Mouse (Mus musculus): ENCODE results near the gene Olfr112. TPM values are rescaled to one million over a fixed set of nuclear protein-coding genes. Genes with fewer than 3 reads are reported as not detected.
"Not testable (repeated sequence)": the region's sequence is repeated elsewhere in the genome, so short reads cannot be mapped to it uniquely, and the experiment has no call there.

The Olfr112 gene
- total and polyA plus RNA-seq, 3 experiments = 0.05 TPM; not detected in 2

GRCm38 (mm10) chr17:37535173-37535572 is 34.1 kb downstream of the Olfr112 start:
- Histone ChIP-seq H3K9me3 (replicated peaks) (0 out of 2 replicates have a peak, but pooled peaks cover 3% of the 10 kb centered on the region), H3K36me3 (replicated peaks) (no peaks in the 10 kb centered on the region), H3K27me3 (ENCODE audit: insufficient read depth, low read length) (no peaks in the 10 kb centered on the region), H3K4me1 (ENCODE audit: insufficient read depth, low read depth, low read length) (no peaks in the 10 kb centered on the region), H3K4me3 (ENCODE audit: low read depth, low read length) (no peak overlapping the region)
- no peak for TF ChIP-seq TAL1 (conservative IDR thresholded peaks at IDR 0.05; ENCODE audit: low read depth, low read length)
- TF ChIP-seq POLR2AphosphoS5 (IDR thresholded peaks at IDR 0.05; ENCODE audit: insufficient replicate concordance, low read depth, low read length) = no peak
- TF ChIP-seq GATA1 (IDR thresholded peaks at IDR 0.05; ENCODE audit: borderline replicate concordance, low read length) = no peak
- TF ChIP-seq CTCF (IDR thresholded peaks at IDR 0.05; ENCODE audit: low read depth, low read length) = no peak
- no peak for TF ChIP-seq GATA2 (IDR thresholded peaks at IDR 0.05; ENCODE audit: borderline replicate concordance, low read depth, low read length)
- ATAC-seq (ENCODE audit: extremely low read depth, insufficient number of reproducible peaks, low FRiP score, poor library complexity, severe bottlenecking) (no peak), DNase-seq (ENCODE audit: low spot score) (no peak)

- not testable (repeated sequence) for H3K27me3 ChIP-seq (ENCODE audit: insufficient read depth, low read length); H3K4me1 ChIP-seq (ENCODE audit: insufficient read depth, low read depth, low read length); H3K9me3 ChIP-seq (replicated peaks); ATAC-seq (ENCODE audit: extremely low read depth, insufficient number of reproducible peaks, low FRiP score, poor library complexity, severe bottlenecking); H3K4me3 ChIP-seq (ENCODE audit: low read depth, low read length); H3K36me3 ChIP-seq (replicated peaks); DNase-seq (ENCODE audit: low spot score)
Measured at GRCm38 (mm10) chr17:37525427-37525826, 43.8 kb downstream of the Olfr112 start.

- DNase-seq (ENCODE audit: low spot score); ATAC-seq (ENCODE audit: extremely low read depth, insufficient number of reproducible peaks, low FRiP score, poor library complexity, severe bottlenecking); H3K4me1 ChIP-seq (ENCODE audit: insufficient read depth, low read depth, low read length); H3K4me3 ChIP-seq (ENCODE audit: low read depth, low read length); H3K9me3 ChIP-seq (replicated peaks); H3K36me3 ChIP-seq (replicated peaks); H3K27me3 ChIP-seq (ENCODE audit: insufficient read depth, low read length): not testable (repeated sequence)
Measured at GRCm38 (mm10) chr17:37524612-37525011, 44.6 kb downstream of the Olfr112 start.

Other genes with a start within 250 kb of the Olfr112 start
Only the 20 nearest of the 22 such genes appear.
- gene Olfr104-ps, start 209.9 kb downstream of the Olfr112 start, total RNA-seq (2014; fragmentation: Nextera tagmentation) = not detected in 2 replicates
- gene Olfr104-ps, start 209.9 kb downstream of the Olfr112 start, total RNA-seq (2017) = 0.06 and 0.16 TPM in 2 replicates
- gene Olfr104-ps, start 209.9 kb downstream of the Olfr112 start, polyA plus RNA-seq (2012) = not detected in 2 replicates
- not detected in 2 replicates for gene Olfr105-ps, start 190.4 kb downstream of the Olfr112 start, total RNA-seq (2014; fragmentation: Nextera tagmentation)
- 0.06 and 0.11 TPM in 2 replicates for gene Olfr105-ps, start 190.4 kb downstream of the Olfr112 start, total RNA-seq (2017)
- gene Olfr105-ps, start 190.4 kb downstream of the Olfr112 start, polyA plus RNA-seq (2012) = not detected in 2 replicates
- gene Olfr106-ps, start 179.1 kb downstream of the Olfr112 start, total RNA-seq (2014; fragmentation: Nextera tagmentation) = not detected in 2 replicates
- not detected in 2 replicates for gene Olfr106-ps, start 179.1 kb downstream of the Olfr112 start, total RNA-seq (2017)
- gene Olfr106-ps, start 179.1 kb downstream of the Olfr112 start, polyA plus RNA-seq (2012) = not detected in 2 replicates
- gene Olfr107, start 170.2 kb downstream of the Olfr112 start, total RNA-seq (2014; fragmentation: Nextera tagmentation) = not detected in 2 replicates
- 0.06 and 0.16 TPM in 2 replicates for gene Olfr107, start 170.2 kb downstream of the Olfr112 start, total RNA-seq (2017)
- not detected in 2 replicates for gene Olfr107, start 170.2 kb downstream of the Olfr112 start, polyA plus RNA-seq (2012)
- not detected in 2 replicates for gene Olfr108, start 124.0 kb downstream of the Olfr112 start, total RNA-seq (2014; fragmentation: Nextera tagmentation)
- 0.11 TPM in 1 of 2 replicates, not detected in the other for gene Olfr108, start 124.0 kb downstream of the Olfr112 start, total RNA-seq (2017)
- gene Olfr108, start 124.0 kb downstream of the Olfr112 start, polyA plus RNA-seq (2012) = not detected in 2 replicates
- not detected in 2 replicates for gene Olfr109, start 110.5 kb downstream of the Olfr112 start, total RNA-seq (2014; fragmentation: Nextera tagmentation)
- gene Olfr109, start 110.5 kb downstream of the Olfr112 start, total RNA-seq (2017) = 0.05 and 0.06 TPM in 2 replicates
- not detected in 2 replicates for gene Olfr109, start 110.5 kb downstream of the Olfr112 start, polyA plus RNA-seq (2012)
- gene H2-M2, start 85.9 kb downstream of the Olfr112 start, total RNA-seq (2014; fragmentation: Nextera tagmentation) = not detected in 2 replicates
- not detected in 2 replicates for gene H2-M2, start 85.9 kb downstream of the Olfr112 start, total RNA-seq (2017)
- not detected in 2 replicates for gene H2-M2, start 85.9 kb downstream of the Olfr112 start, polyA plus RNA-seq (2012)
- gene Olfr110, start 77.0 kb downstream of the Olfr112 start, total RNA-seq (2014; fragmentation: Nextera tagmentation) = not detected in 2 replicates
- gene Olfr110, start 77.0 kb downstream of the Olfr112 start, total RNA-seq (2017) = not detected in 2 replicates
- not detected in 2 replicates for gene Olfr110, start 77.0 kb downstream of the Olfr112 start, polyA plus RNA-seq (2012)
- gene Olfr111, start 61.4 kb downstream of the Olfr112 start, total RNA-seq (2014; fragmentation: Nextera tagmentation) = not detected in 2 replicates
- gene Olfr111, start 61.4 kb downstream of the Olfr112 start, total RNA-seq (2017) = 0.12 TPM in 1 of 2 replicates, not detected in the other
- gene Olfr111, start 61.4 kb downstream of the Olfr112 start, polyA plus RNA-seq (2012) = not detected in 2 replicates
- not detected in 2 replicates for gene Olfr113, start 8.2 kb upstream of the Olfr112 start, total RNA-seq (2014; fragmentation: Nextera tagmentation)
- gene Olfr113, start 8.2 kb upstream of the Olfr112 start, total RNA-seq (2017) = 0.22 TPM in 1 of 2 replicates, not detected in the other
- gene Olfr113, start 8.2 kb upstream of the Olfr112 start, polyA plus RNA-seq (2012) = not detected in 2 replicates
- not detected in 2 replicates for gene Olfr114, start 23.3 kb upstream of the Olfr112 start, total RNA-seq (2014; fragmentation: Nextera tagmentation)
- gene Olfr114, start 23.3 kb upstream of the Olfr112 start, total RNA-seq (2017) = not detected in 2 replicates
- not detected in 2 replicates for gene Olfr114, start 23.3 kb upstream of the Olfr112 start, polyA plus RNA-seq (2012)
- not detected in 2 replicates for gene Olfr115, start 57.7 kb upstream of the Olfr112 start, total RNA-seq (2014; fragmentation: Nextera tagmentation)
- gene Olfr115, start 57.7 kb upstream of the Olfr112 start, total RNA-seq (2017) = 0.44 TPM in 1 of 2 replicates, not detected in the other
- gene Olfr115, start 57.7 kb upstream of the Olfr112 start, polyA plus RNA-seq (2012) = not detected in 2 replicates
- gene Olfr116, start 57.7 kb upstream of the Olfr112 start, total RNA-seq (2014; fragmentation: Nextera tagmentation) = not detected in 2 replicates
- 0.05 TPM in 1 of 2 replicates, not detected in the other for gene Olfr116, start 57.7 kb upstream of the Olfr112 start, total RNA-seq (2017)
- gene Olfr116, start 57.7 kb upstream of the Olfr112 start, polyA plus RNA-seq (2012) = not detected in 2 replicates
- gene Olfr117, start 94.3 kb upstream of the Olfr112 start, total RNA-seq (2014; fragmentation: Nextera tagmentation) = not detected in 2 replicates
- gene Olfr117, start 94.3 kb upstream of the Olfr112 start, total RNA-seq (2017) = 0.05 TPM in 1 of 2 replicates, not detected in the other
- gene Olfr117, start 94.3 kb upstream of the Olfr112 start, polyA plus RNA-seq (2012) = not detected in 2 replicates
- not detected in 2 replicates for gene Olfr118, start 97.5 kb upstream of the Olfr112 start, total RNA-seq (2014; fragmentation: Nextera tagmentation)
- 0.05 TPM in 1 of 2 replicates, not detected in the other for gene Olfr118, start 97.5 kb upstream of the Olfr112 start, total RNA-seq (2017)
- not detected in 2 replicates for gene Olfr118, start 97.5 kb upstream of the Olfr112 start, polyA plus RNA-seq (2012)
- not detected in 2 replicates for gene Olfr119, start 127.1 kb upstream of the Olfr112 start, total RNA-seq (2014; fragmentation: Nextera tagmentation)
- 0.17 TPM in 1 of 2 replicates, not detected in the other for gene Olfr119, start 127.1 kb upstream of the Olfr112 start, total RNA-seq (2017)
- gene Olfr119, start 127.1 kb upstream of the Olfr112 start, polyA plus RNA-seq (2012) = not detected in 2 replicates
- gene Olfr120, start 152.4 kb upstream of the Olfr112 start, total RNA-seq (2014; fragmentation: Nextera tagmentation) = not detected in 2 replicates
- gene Olfr120, start 152.4 kb upstream of the Olfr112 start, total RNA-seq (2017) = 0.11 TPM in 1 of 2 replicates, not detected in the other
- not detected in 2 replicates for gene Olfr120, start 152.4 kb upstream of the Olfr112 start, polyA plus RNA-seq (2012)
- not detected in 2 replicates for gene Olfr121, start 179.4 kb upstream of the Olfr112 start, total RNA-seq (2014; fragmentation: Nextera tagmentation)
- not detected in 2 replicates for gene Olfr121, start 179.4 kb upstream of the Olfr112 start, total RNA-seq (2017)
- not detected in 2 replicates for gene Olfr121, start 179.4 kb upstream of the Olfr112 start, polyA plus RNA-seq (2012)
- gene Olfr122, start 199.2 kb upstream of the Olfr112 start, total RNA-seq (2014; fragmentation: Nextera tagmentation) = not detected in 2 replicates
- gene Olfr122, start 199.2 kb upstream of the Olfr112 start, total RNA-seq (2017) = not detected in 2 replicates
- gene Olfr122, start 199.2 kb upstream of the Olfr112 start, polyA plus RNA-seq (2012) = not detected in 2 replicates
- not detected in 2 replicates for gene Olfr123, start 224.1 kb upstream of the Olfr112 start, total RNA-seq (2014; fragmentation: Nextera tagmentation)
- 0.11 TPM in 1 of 2 replicates, not detected in the other for gene Olfr123, start 224.1 kb upstream of the Olfr112 start, total RNA-seq (2017)
- gene Olfr123, start 224.1 kb upstream of the Olfr112 start, polyA plus RNA-seq (2012) = not detected in 2 replicates